Mouse (Mus musculus) adrenal gland, postnatal 14 days (tissue): ENCODE results near the gene Olfr1047. TPM values are rescaled to one million over a fixed set of nuclear protein-coding genes. Genes with fewer than 3 reads are reported as not detected.
"Not testable (repeated sequence)": the region's sequence is repeated elsewhere in the genome, so short reads cannot be mapped to it uniquely, and the experiment has no call there.

Experiments
- DNase-seq: peaks from one replicate; pipeline ENCODE4 v3.0.0; 2021; ENCODE audit warnings: mixed read lengths
- long read RNA-seq, 2 experiments: library from polyadenylated mRNA; stranded (forward); transcript quantifications; one replicate each; pipeline ENCODE4 v2.0.0; 2021
- total RNA-seq: library from RNA; stranded (reverse); gene quantifications from 2 replicates; pipeline ENCODE4 v1.2.3, GENCODE M21; 2021

The Olfr1047 gene
- not detected in 2 replicates for total RNA-seq
- long read RNA-seq, experiment 1 = 0 reads
- long read RNA-seq, experiment 2 = 0 reads

- no peak for DNase-seq
Observed at GRCm38 (mm10) chr2:86231301-86231700, at the start of gene Olfr1047. Gene Olfr1047, minus strand, starts transcription at chr2:86231401.

GRCm38 (mm10) chr2:86278988-86279387 is 47.8 kb upstream of the Olfr1047 start, which contains the start of gene Olfr1051:
Gene Olfr1051, minus strand, starts transcription at chr2:86279088.
- not testable (repeated sequence) for DNase-seq

GRCm38 (mm10) chr2:86258228-86258627 is 27.0 kb upstream of the Olfr1047 start, which contains the start of gene Olfr1049:
Gene Olfr1049, minus strand, starts transcription at chr2:86258328.
- DNase-seq = not testable (repeated sequence)

- no peak for DNase-seq
Observed at GRCm38 (mm10) chr2:86240189-86240588, 9.0 kb upstream of the Olfr1047 start, which contains the start of gene Olfr1048. Gene Olfr1048, minus strand, starts transcription at chr2:86240289.

GRCm38 (mm10) chr2:86219214-86219613 is 12.0 kb downstream of the Olfr1047 start, which contains the start of gene Olfr1046:
Gene Olfr1046, minus strand, starts transcription at chr2:86219314.
- no peak for DNase-seq

GRCm38 (mm10) chr2:86202909-86203308 is 28.3 kb downstream of the Olfr1047 start, which contains the start of gene Olfr1045:
Gene Olfr1045, minus strand, starts transcription at chr2:86203009.
- no peak for DNase-seq

- DNase-seq = no peak
Observed at GRCm38 (mm10) chr2:86195863-86196262, 35.3 kb downstream of the Olfr1047 start.

GRCm38 (mm10) chr2:86185583-86185982 is 45.6 kb downstream of the Olfr1047 start, which contains the start of gene Olfr52:
Gene Olfr52, minus strand, starts transcription at chr2:86185683.
- DNase-seq = no peak

GRCm38 (mm10) chr2:86179950-86180349 is 51.3 kb downstream of the Olfr1047 start:
- DNase-seq = no peak

GRCm38 (mm10) chr2:86177720-86178119 is 53.5 kb downstream of the Olfr1047 start, which contains the start of gene Olfr1044:
Gene Olfr1044, minus strand, starts transcription at chr2:86177820.
- no peak for DNase-seq

Other genes starting within 250 kb of the Olfr1047 start
- gene Olfr1031, start 241.1 kb downstream of the Olfr1047 start, total RNA-seq = not detected in 2 replicates
- gene Olfr1032, start 225.9 kb downstream of the Olfr1047 start, total RNA-seq = not detected in 2 replicates
- 3.3 and 6.6 TPM in 2 replicates for gene Olfr1033, start 210.8 kb downstream of the Olfr1047 start, total RNA-seq
- 0.11 and 0.33 TPM in 2 replicates for gene Olfr1034, start 185.5 kb downstream of the Olfr1047 start, total RNA-seq
- not detected in 2 replicates for gene Olfr1036, start 157.4 kb downstream of the Olfr1047 start, total RNA-seq
- gene Olfr1037, start 144.0 kb downstream of the Olfr1047 start, total RNA-seq = not detected in 2 replicates
- gene Olfr1039, start 95.5 kb downstream of the Olfr1047 start, total RNA-seq = not detected in 2 replicates
- not detected in 2 replicates for gene Olfr1040, start 84.7 kb downstream of the Olfr1047 start, total RNA-seq
- not detected in 2 replicates for gene Olfr1042, start 69.6 kb downstream of the Olfr1047 start, total RNA-seq
- gene Olfr1043, start 63.9 kb downstream of the Olfr1047 start, total RNA-seq = not detected in 2 replicates
- gene Olfr1044, start 53.6 kb downstream of the Olfr1047 start, total RNA-seq = not detected in 2 replicates
- gene Olfr52, start 45.7 kb downstream of the Olfr1047 start, total RNA-seq = not detected in 2 replicates
- gene Olfr1045, start 28.4 kb downstream of the Olfr1047 start, total RNA-seq = not detected in 2 replicates
- not detected in 2 replicates for gene Olfr1046, start 12.1 kb downstream of the Olfr1047 start, total RNA-seq
- gene Olfr1048, start 8.9 kb upstream of the Olfr1047 start, total RNA-seq = not detected in 2 replicates
- not detected in 2 replicates for gene Olfr1049, start 26.9 kb upstream of the Olfr1047 start, total RNA-seq
- not detected in 2 replicates for gene Olfr1051, start 47.7 kb upstream of the Olfr1047 start, total RNA-seq
- not detected in 2 replicates for gene Olfr1052, start 61.1 kb upstream of the Olfr1047 start, total RNA-seq
- not detected in 2 replicates for gene Olfr1053, start 83.9 kb upstream of the Olfr1047 start, total RNA-seq
- not detected in 2 replicates for gene Olfr1054, start 104.0 kb upstream of the Olfr1047 start, total RNA-seq
- gene Olfr1055, start 118.9 kb upstream of the Olfr1047 start, total RNA-seq = not detected in 2 replicates
- not detected in 2 replicates for gene Olfr1056, start 131.1 kb upstream of the Olfr1047 start, total RNA-seq
- gene Olfr1057, start 147.0 kb upstream of the Olfr1047 start, total RNA-seq = not detected in 2 replicates
- gene Olfr1058, start 157.2 kb upstream of the Olfr1047 start, total RNA-seq = not detected in 2 replicates
- not detected in 2 replicates for gene Olfr1061, start 182.6 kb upstream of the Olfr1047 start, total RNA-seq
- gene Olfr1062, start 195.3 kb upstream of the Olfr1047 start, total RNA-seq = not detected in 2 replicates
- gene Olfr1065, start 219.2 kb upstream of the Olfr1047 start, total RNA-seq = not detected in 2 replicates
- gene Olfr1066, start 224.9 kb upstream of the Olfr1047 start, total RNA-seq = not detected in 2 replicates